Mouse (Mus musculus) layer of hippocampus, adult 8-10 months (tissue): ENCODE data around the gene Zfp84. TPM values are rescaled to one million over a fixed set of nuclear protein-coding genes. Genes with fewer than 3 reads are reported as not detected.

Experiments used
- DNase-seq, 2 experiments: peaks; one replicate each; pipeline ENCODE4 v3.0.0; 2022; ENCODE audit warnings: low spot score in 2 of 2
- microRNA-seq, 2 experiments: library from miRNA; unstranded; fragments of <30 nt; microRNA quantifications; one replicate each; pipeline ENCODE4 v1.2.0; 2022
- total RNA-seq, 4 experiments: library from RNA; stranded (reverse); gene quantifications; 2 replicates each; pipeline ENCODE4 v1.2.4; 2022

The Zfp84 gene
- total RNA-seq, 4 experiments from 2014 or later, result 17.7 to 18.8 (median 18.2) TPM

DNA sequence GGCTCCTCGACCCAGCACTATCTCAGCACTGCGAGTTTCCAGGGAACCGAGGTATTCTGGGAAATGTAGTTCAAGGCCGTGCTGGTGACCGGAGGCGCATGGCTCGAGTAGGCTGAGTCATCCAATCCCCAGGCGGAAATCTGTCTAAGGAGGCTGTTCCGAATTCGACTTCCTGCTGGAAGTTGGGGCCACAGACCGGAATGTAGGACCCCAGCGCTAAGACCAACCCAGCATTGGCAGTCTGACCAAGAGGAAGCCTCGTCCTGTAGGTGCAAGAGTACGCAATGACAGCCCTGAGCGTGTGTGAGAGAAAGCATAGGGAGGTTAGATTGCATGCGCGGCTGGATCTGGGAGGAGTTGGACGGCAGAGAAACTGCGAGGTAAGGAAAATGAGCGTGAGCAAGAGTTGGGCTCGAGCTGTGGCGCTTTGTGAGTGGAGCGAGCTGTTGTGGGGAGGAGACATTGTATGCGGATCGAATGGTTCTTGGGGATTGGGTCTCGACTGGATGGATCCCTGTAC, 47.6 kb downstream of the Zfp84 start, which contains the start of gene Zfp790:
Zfp790 (plus strand) TSS at position 205 of the 520 bp plus-strand sequence.
- peak; percentile 91 for DNase-seq

DNA sequence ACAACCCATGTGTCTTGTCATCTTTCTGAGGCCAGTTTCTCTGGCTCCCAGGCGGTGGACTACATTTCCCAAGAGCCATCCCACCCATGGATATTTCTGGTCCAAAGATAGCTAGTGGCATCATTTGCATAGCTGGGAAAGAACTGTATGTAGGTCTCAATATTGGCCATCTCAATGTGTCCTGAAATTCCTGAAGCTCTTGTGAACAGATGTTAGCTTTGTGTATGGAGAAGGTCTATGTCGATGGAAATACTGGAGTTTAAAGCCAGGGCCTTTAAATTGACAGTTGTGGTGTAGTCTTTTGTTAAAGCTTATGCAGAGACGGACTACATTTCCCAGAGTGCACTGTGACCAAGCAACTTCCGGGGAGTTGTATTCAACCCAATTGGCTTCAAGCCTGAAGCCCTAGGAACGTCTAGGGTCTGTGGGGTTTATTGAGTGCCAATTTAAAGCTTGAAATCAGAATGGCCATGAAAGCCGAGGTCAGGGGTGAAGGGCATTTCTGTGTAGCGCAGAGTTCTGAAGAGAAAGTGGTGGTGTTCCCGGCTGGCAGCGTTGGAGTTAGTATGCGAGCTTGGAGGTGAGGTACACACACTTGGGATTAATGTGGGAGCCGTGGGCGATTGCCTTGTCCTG, 50.4 kb downstream of the Zfp84 start:
- peak; percentile 68 to 70 for DNase-seq

DNA sequence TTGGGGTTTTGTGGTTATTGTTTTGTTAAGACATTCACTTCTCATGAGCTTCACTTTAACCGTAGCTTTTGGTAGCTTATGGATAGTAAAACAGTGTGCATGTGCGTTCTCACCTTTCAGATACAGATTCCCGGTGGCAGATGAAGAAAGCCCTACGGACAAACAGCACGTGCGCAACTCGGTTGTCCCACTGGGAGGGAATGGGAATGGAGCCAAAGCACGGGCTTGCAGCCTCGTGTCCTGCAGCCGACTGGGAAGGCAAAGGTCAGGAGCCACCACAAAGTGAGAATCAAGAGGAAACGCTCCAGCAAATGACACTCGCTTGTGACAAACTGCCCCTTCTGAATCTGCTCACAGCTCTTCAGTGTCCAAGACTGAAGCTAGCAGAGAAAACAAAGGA, 59.6 kb downstream of the Zfp84 start:
- DNase-seq, result no peak

Small RNAs within 50 kb of the gene (microRNA-seq; reads per million reads assigned to microRNA genes)
- 3.5 to 5.8 reads per million in 2 experiments for gene Mir1964

Other genes with a start within 250 kb of the Zfp84 start
- gene Sipa1l3, start 249.9 kb upstream of the Zfp84 start, total RNA-seq, result 100 to 1,000 TPM; 158 to 231 (median 197) TPM
- gene Catsperg2, start 41.5 kb upstream of the Zfp84 start, total RNA-seq, result under 1 TPM in 2 of 4 experiments, not detected in 2; 0.24 to 0.57 TPM
- 10 to 100 TPM; 10.2 to 11.7 (median 10.5) TPM for gene Zfp30, start 15.4 kb downstream of the Zfp84 start, total RNA-seq
- 10 to 100 TPM; 20.7 to 28.9 (median 23.7) TPM for gene Zfp790, start 47.6 kb downstream of the Zfp84 start, total RNA-seq
- 10 to 100 TPM; 18.6 to 24.0 (median 20.8) TPM for gene Zfp940, start 85.1 kb downstream of the Zfp84 start, total RNA-seq
- gene Zfp420, start 91.4 kb downstream of the Zfp84 start, total RNA-seq, result 10 to 100 TPM; 14.9 to 23.0 (median 17.0) TPM
- gene Zfp27, start 138.0 kb downstream of the Zfp84 start, total RNA-seq, result 10 to 100 TPM; 17.8 to 21.2 (median 18.0) TPM
- gene Zfp383, start 139.7 kb downstream of the Zfp84 start, total RNA-seq, result 10 to 100 TPM in 1 of 4 experiments, 1 to 10 TPM in 3; 8.3 to 11.0 (median 9.2) TPM
- gene Zfp74, start 185.5 kb downstream of the Zfp84 start, total RNA-seq, result 10 to 100 TPM; 17.2 to 19.9 (median 18.2) TPM
- gene Zfp568, start 215.4 kb downstream of the Zfp84 start, total RNA-seq, result 1 to 10 TPM; 3.3 to 7.7 (median 4.0) TPM